ENCODE assay signal across 23 mouse cellular contexts in the genomic region with DNA sequence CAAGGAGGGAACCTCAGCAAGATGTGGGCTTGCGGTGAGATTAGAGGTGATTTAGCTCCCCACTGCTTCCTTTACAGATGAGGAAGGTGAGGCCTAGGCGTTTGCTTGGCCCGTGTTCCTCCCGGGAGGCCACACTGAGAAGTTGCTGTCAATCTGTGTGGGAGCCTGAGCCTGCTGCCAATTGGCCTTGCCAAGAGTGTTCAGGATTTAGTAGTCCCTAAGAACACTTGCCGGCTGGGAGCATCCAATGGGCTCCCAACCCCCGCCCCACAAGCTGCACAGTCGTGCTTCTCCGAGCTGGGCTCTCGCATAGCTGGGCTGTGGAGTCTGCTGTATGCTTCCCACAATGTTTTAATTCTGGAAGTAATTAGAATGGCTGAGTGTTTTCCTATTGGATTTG.
DNase-seq lines count a peak whose midpoint lies in the region; TF ChIP-seq lines count a peak whose summit lies in the region.
"Had no signal": no experiment of that assay in that cellular context is flagged by ENCODE, and none has a peak within 500 bp of the region (broad histone marks: within the 10 kb centered on the region; RNA-seq: fewer than 3 reads in every experiment).

No protein-coding gene starts in this region.

- H3K4me3 ChIP-seq in layer of hippocampus, adult 2 months, result no peak overlapping the region
- H3K4me3 ChIP-seq in gastrocnemius, adult 2 months, result no peak overlapping the region
- H3K4me3 ChIP-seq: heart, embryonic 15.5 days; limb, embryonic 13.5 days; megakaryocyte, embryonic 14.5 days had no signal

- TF ChIP-seq CTCF in layer of hippocampus, adult 2 months (conservative IDR thresholded peaks at IDR 0.05), result no peak
- no peak for TF ChIP-seq CTCF in gastrocnemius, adult 2 months (IDR thresholded peaks at IDR 0.05)

- intact Hi-C loops in gastrocnemius, adult 2 months (cut with DNase I), result no loop called here

- H3K27ac ChIP-seq in layer of hippocampus, adult 2 months, result no peak overlapping the region
- no peak overlapping the region for H3K27ac ChIP-seq in gastrocnemius, adult 2 months
- H3K27ac ChIP-seq: heart, embryonic 15.5 days; hindbrain, embryonic 14.5 days; limb, embryonic 13.5 days; liver, embryonic 14.5 days had no signal

- peak; percentile 12 for DNase-seq in adrenal gland, postnatal 10 days
- DNase-seq in adrenal gland, postnatal 36 days, result no peak
- DNase-seq in layer of hippocampus, adult 2 months (ENCODE audit: low spot score in 2 of 2), result peak; percentile 30 to 31
- no peak for DNase-seq in layer of hippocampus, postnatal 14 days (ENCODE audit: low spot score in 2 of 2)
- DNase-seq in gastrocnemius, adult 2 months, result peak; percentile 51
- peak; percentile 23 to 34 for DNase-seq in layer of hippocampus, postnatal 36 days
- no peak for DNase-seq in testis, postnatal 10 days (ENCODE audit: low spot score)
- DNase-seq in ovary, postnatal 10 days (ENCODE audit: low spot score), result no peak
- DNase-seq: adrenal gland, adult 8-10 months; cerebellum, adult 8-10 months; forebrain, postnatal 0 days; heart, postnatal 36 days; kidney, adult 18-20 months; kidney, postnatal 4 days; lung, embryonic 14.5 days; lung, postnatal 36 days; midbrain, embryonic 14.5 days; retina, postnatal 1 day had no signal

Comparison
In these comparisons a context has a peak if more than half of its experiments do, and no peak if none do; other contexts are left out.
1. DNase-seq: peak in adrenal gland, postnatal 10 days (single experiment), layer of hippocampus, adult 2 months (2 of 2), gastrocnemius, adult 2 months (single experiment) and layer of hippocampus, postnatal 36 days (2 of 2); none in adrenal gland, postnatal 36 days (0 of 2), layer of hippocampus, postnatal 14 days (0 of 2), testis, postnatal 10 days (single experiment) and ovary, postnatal 10 days (single experiment).